In the genomic region with DNA sequence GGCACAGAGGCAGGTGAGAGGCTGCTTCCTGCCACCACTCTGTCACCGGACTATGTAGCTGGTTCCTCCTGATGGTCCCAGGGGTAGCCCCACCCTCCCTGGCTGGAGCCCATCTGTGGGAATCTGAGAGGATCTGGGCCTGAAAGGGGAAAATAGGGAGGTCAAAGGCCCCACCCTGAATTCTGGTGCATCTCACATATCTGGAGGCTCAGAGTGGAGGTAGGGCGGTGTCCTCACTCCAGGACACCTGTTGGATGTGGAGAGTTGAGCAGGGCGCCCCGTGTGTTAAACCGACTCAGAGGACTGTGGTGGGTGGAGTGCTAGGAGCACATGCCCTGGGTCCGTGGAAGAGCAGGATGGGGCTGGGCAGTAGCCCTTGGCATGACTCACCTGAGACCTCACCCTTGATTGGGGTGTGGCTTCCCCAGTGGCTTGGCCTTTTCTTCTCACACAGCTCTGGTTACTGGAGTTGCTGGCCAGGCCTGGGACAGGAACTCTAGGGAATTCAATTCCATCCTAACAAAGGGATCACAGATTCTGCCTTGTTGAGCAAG, we compare ENCODE assay signal across 9 mouse cellular contexts. TPM values are rescaled to one million over a fixed set of nuclear protein-coding genes. Genes with fewer than 3 reads are reported as not detected.
DNase-seq lines count a peak whose midpoint lies in the region; ATAC-seq and TF ChIP-seq lines count a peak whose summit lies in the region.
"Had no signal": no experiment of that assay in that cellular context is flagged by ENCODE, and none has a peak within 500 bp of the region (broad histone marks: within the 10 kb centered on the region; RNA-seq: fewer than 3 reads in every experiment).

A gene (minus strand): TSS at position 256 of the 554 bp plus-strand sequence.

- ATAC-seq in kidney, postnatal 0 days (replicated peaks; ENCODE audit: low FRiP score, low read depth): no peak
- ATAC-seq in erythroblast, adult 5-6 weeks (replicated peaks; ENCODE audit: low FRiP score, poor library complexity, severe bottlenecking): peak; percentile 32; the same call in 1 of the 2 replicates
- ATAC-seq in midbrain, embryonic 13.5 days: no peak

- no peak within 1 kb of the TSS for H3K9ac ChIP-seq in kidney, postnatal 0 days (ENCODE audit: low read depth, low read length)
- H3K9ac ChIP-seq in midbrain, embryonic 13.5 days (replicated peaks): no peak within 1 kb of the TSS

- H3K9me3 ChIP-seq in kidney, postnatal 0 days (replicated peaks; ENCODE audit: low read length): no peaks in the 10 kb centered on the region
- no peaks in the 10 kb centered on the region for H3K9me3 ChIP-seq in midbrain, embryonic 13.5 days
- H3K9me3 ChIP-seq: megakaryocyte, embryonic 14.5 days had no signal

- H3K27me3 ChIP-seq in kidney, postnatal 0 days (ENCODE audit: insufficient read depth, low read length): no peaks in the 10 kb centered on the region
- H3K27me3 ChIP-seq in midbrain, embryonic 13.5 days: peaks cover 36% of the 10 kb centered on the region

- H3K36me3 ChIP-seq in kidney, postnatal 0 days (ENCODE audit: insufficient read depth, low read length): no peaks in the 10 kb centered on the region
- H3K36me3 ChIP-seq in midbrain, embryonic 13.5 days: no peaks in the 10 kb centered on the region

- TF ChIP-seq CTCF in kidney, postnatal 0 days (IDR thresholded peaks at IDR 0.05; ENCODE audit: low read depth): no peak

- H3K27ac ChIP-seq in kidney, postnatal 0 days: no peak within 1 kb of the TSS
- H3K27ac ChIP-seq in midbrain, embryonic 13.5 days: no peak within 1 kb of the TSS

- 75% methylated on average over 6 of the region's 6 CpGs for WGBS in kidney, postnatal 0 days
- WGBS in midbrain, embryonic 13.5 days: 77% methylated on average over 6 of the region's 6 CpGs

- no peak within 1 kb of the TSS for H3K4me2 ChIP-seq in kidney, postnatal 0 days (ENCODE audit: low read length)
- H3K4me2 ChIP-seq in midbrain, embryonic 13.5 days (replicated peaks): no peak within 1 kb of the TSS

- no peak within 1 kb of the TSS for H3K4me3 ChIP-seq in kidney, postnatal 0 days (replicated peaks; ENCODE audit: low read depth, low read length)
- H3K4me3 ChIP-seq in midbrain, embryonic 13.5 days (replicated peaks): no peak within 1 kb of the TSS
- H3K4me3 ChIP-seq: megakaryocyte, embryonic 14.5 days had no signal

- no peaks in the 10 kb centered on the region for H3K4me1 ChIP-seq in kidney, postnatal 0 days (replicated peaks; ENCODE audit: insufficient read depth, low read length)
- H3K4me1 ChIP-seq in midbrain, embryonic 13.5 days (replicated peaks): no peaks in the 10 kb centered on the region

- DNase-seq in kidney, postnatal 0 days (ENCODE audit: low spot score): no peak
- DNase-seq in kidney, postnatal 14 days: no peak
- peak; percentile 27 for DNase-seq in R1 (ENCODE audit: low read depth, low spot score)
- no peak for DNase-seq in testis, postnatal 14 days (ENCODE audit: low spot score)
- DNase-seq in right cerebral cortex, postnatal 4 days: no peak
- no peak for DNase-seq in adrenal gland, adult 18-20 months (ENCODE audit: low spot score in 2 of 2)

RNA-seq across cellular contexts. Expression of the gene that starts here (rescaled TPM):
- 11.7 and 13.0 TPM in 2 replicates for polyA plus RNA-seq in kidney, postnatal 0 days (2015; fragmentation: Nextera tagmentation; extraction: Ambion mirVana)
- not detected in 2 replicates for total RNA-seq in erythroblast, adult 5-6 weeks (2015; ENCODE audit: low replicate concordance)
- not detected in 2 replicates for total RNA-seq in erythroblast, adult 5-6 weeks (2017; ENCODE audit: low replicate concordance)
- 11.8 and 12.7 TPM in 2 replicates for polyA plus RNA-seq in midbrain, embryonic 13.5 days (2015; fragmentation: Nextera tagmentation; extraction: Ambion mirVana)
- 10 to 100 TPM in 1 of 2 experiments, 1 to 10 TPM in 1; 6.2 to 11.4 TPM for total RNA-seq in adrenal gland, adult 18-20 months (2021)

Comparison
In these comparisons a context has a peak if more than half of its experiments do, and no peak if none do; other contexts are left out.
1. RNA of the gene that starts here (total RNA-seq): 6.2 to 11.4 TPM in adrenal gland, adult 18-20 months; not detected in erythroblast, adult 5-6 weeks; every median in the first group is over 4 times any median in the second.
2. Peak in ATAC-seq in erythroblast, adult 5-6 weeks; RNA of the gene not detected or under 1 TPM.